24 mouse cellular contexts compared by ENCODE assay signal in the genomic region with DNA sequence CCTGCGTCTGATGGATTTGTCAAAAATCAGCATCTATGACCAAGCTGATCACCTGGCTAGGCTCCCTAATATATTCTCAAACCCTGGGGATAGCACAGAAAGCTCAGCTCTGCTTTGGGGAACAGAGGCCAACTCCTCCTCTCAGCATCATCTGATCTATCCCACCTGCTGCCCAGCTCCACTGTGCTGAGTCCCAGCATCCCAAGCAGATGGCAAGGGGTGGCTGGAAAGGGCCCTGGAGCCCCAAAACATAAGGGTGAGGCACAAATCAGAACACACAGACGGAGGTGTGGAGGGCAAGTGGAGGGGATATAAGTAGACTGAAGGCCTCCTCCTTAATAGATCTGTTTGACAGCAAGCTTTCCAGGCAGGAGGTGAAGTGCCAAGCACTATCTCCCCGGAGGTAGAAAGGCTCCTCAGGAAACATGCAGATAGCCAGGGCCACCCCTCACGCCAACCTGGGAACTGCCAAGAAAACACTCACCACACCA. TPM values are rescaled to one million over a fixed set of nuclear protein-coding genes. Genes with fewer than 3 reads are reported as not detected.
"Had no signal": no experiment of that assay in that cellular context is flagged by ENCODE, and none has a peak within 500 bp of the region (broad histone marks: within the 10 kb centered on the region; RNA-seq: fewer than 3 reads in every experiment).

No protein-coding gene starts in this region.

- H3K27ac ChIP-seq: kidney, embryonic 15.5 days; limb, embryonic 12.5 days; limb, embryonic 15.5 days; liver, embryonic 14.5 days; macrophage; midbrain, embryonic 12.5 days; midbrain, embryonic 15.5 days; neural tube, embryonic 13.5 days; stomach, embryonic 15.5 days had no signal

- H3K4me3 ChIP-seq: kidney, embryonic 15.5 days; limb, embryonic 12.5 days; limb, embryonic 15.5 days; midbrain, embryonic 12.5 days; midbrain, embryonic 15.5 days; neural tube, embryonic 13.5 days; stomach, embryonic 15.5 days had no signal

- ATAC-seq: intestine, postnatal 0 days; liver, postnatal 0 days; lung, postnatal 0 days; midbrain, embryonic 15.5 days had no signal

- H3K27me3 ChIP-seq: stomach, embryonic 15.5 days had no signal

- H3K36me3 ChIP-seq: kidney, embryonic 15.5 days; limb, embryonic 12.5 days; limb, embryonic 15.5 days; midbrain, embryonic 12.5 days; midbrain, embryonic 15.5 days; neural tube, embryonic 13.5 days; stomach, embryonic 15.5 days had no signal

- DNase-seq: kidney, adult 2 months; kidney, postnatal 10 days; kidney, postnatal 36 days; left cerebral cortex, postnatal 4 days; liver, postnatal 0 days; lung, embryonic 14.5 days; retina, postnatal 1 day; right cerebral cortex, postnatal 25 days; spleen, adult 18-20 months; thymus, postnatal 25 days had no signal

- H3K4me2 ChIP-seq: kidney, embryonic 15.5 days; limb, embryonic 12.5 days; limb, embryonic 15.5 days; liver, embryonic 11.5 days; lung, embryonic 14.5 days; midbrain, embryonic 12.5 days; neural tube, embryonic 13.5 days; stomach, embryonic 15.5 days had no signal

RNA-seq across cellular contexts. Expression of a gene that starts 2.8 kb away (rescaled TPM):
- total RNA-seq: megakaryocyte, adult 5-6 weeks; neutrophil, adult 5-6 weeks had no signal
